Mouse (Mus musculus) heart, postnatal 14 days (tissue): ENCODE measurements around the gene Emd. TPM values are rescaled to one million over a fixed set of nuclear protein-coding genes. Genes with fewer than 3 reads are reported as not detected.

Source experiments
- microRNA-seq, 2 experiments: library from miRNA; unstranded; fragments of <30 nt; microRNA quantifications; one replicate each; pipeline ENCODE4 v1.2.0; 2021 to 2022
- total RNA-seq, 2 experiments: library from RNA; stranded (reverse); gene quantifications; 2 replicates each; pipeline ENCODE4 v1.2.3; 2021

Gene Emd
- total RNA-seq, 2 experiments from 2014 or later, result 31.4 to 34.6 TPM

Small RNAs within 50 kb of the gene (microRNA-seq; reads per million reads assigned to microRNA genes)
- 0.12 to 0.81 reads per million in 2 experiments for gene Mir7091

Other genes starting within 250 kb of the Emd start
- gene Irak1, start 230.8 kb upstream of the Emd start, total RNA-seq, result 10 to 100 TPM; 54.5 to 55.6 TPM
- gene Opn1mw, start 127.2 kb upstream of the Emd start, total RNA-seq, result not detected
- gene Mecp2, start 119.3 kb upstream of the Emd start, total RNA-seq, result 10 to 100 TPM; 28.4 to 34.6 TPM
- gene Tex28, start 86.8 kb upstream of the Emd start, total RNA-seq, result not detected
- not detected for gene Tktl1, start 77.4 kb upstream of the Emd start, total RNA-seq
- 100 to 1,000 TPM; 157 to 168 TPM for gene Flna, start 4.9 kb upstream of the Emd start, total RNA-seq
- 100 to 1,000 TPM; 153 to 191 TPM for gene Rpl10, start 16.1 kb downstream of the Emd start, total RNA-seq
- gene Taz, start 27.2 kb downstream of the Emd start, total RNA-seq, result 10 to 100 TPM; 39.0 to 42.9 TPM
- 10 to 100 TPM; 13.2 to 13.3 TPM for gene Dnase1l1, start 27.6 kb downstream of the Emd start, total RNA-seq
- gene Atp6ap1, start 42.4 kb downstream of the Emd start, total RNA-seq, result 100 to 1,000 TPM; 122 TPM
- gene Gdi1, start 50.3 kb downstream of the Emd start, total RNA-seq, result 10 to 100 TPM; 77.6 to 90.8 TPM
- gene Fam50a, start 58.3 kb downstream of the Emd start, total RNA-seq, result 10 to 100 TPM; 28.5 to 28.6 TPM
- gene Plxna3, start 74.4 kb downstream of the Emd start, total RNA-seq, result 1 to 10 TPM in 1 of 2 experiments, under 1 TPM in 1; 0.98 to 1.1 TPM
- 10 to 100 TPM; 34.7 to 38.3 TPM for gene Lage3, start 98.9 kb downstream of the Emd start, total RNA-seq
- 10 to 100 TPM; 48.1 to 53.6 TPM for gene Ubl4a, start 118.5 kb downstream of the Emd start, total RNA-seq
- gene Slc10a3, start 118.7 kb downstream of the Emd start, total RNA-seq, result 1 to 10 TPM; 5.3 to 5.5 TPM
- gene Fam3a, start 138.6 kb downstream of the Emd start, total RNA-seq, result 10 to 100 TPM; 16.3 to 19.2 TPM
- 10 to 100 TPM; 46.6 to 52.2 TPM for gene Ikbkg, start 138.6 kb downstream of the Emd start, total RNA-seq
- gene G6pdx, start 174.5 kb downstream of the Emd start, total RNA-seq, result 1 to 10 TPM; 6.7 to 8.0 TPM
- not detected for gene Gm6880, start 226.7 kb downstream of the Emd start, total RNA-seq